Mouse (Mus musculus) midbrain, postnatal 0 days (tissue): ENCODE measurements at regions not wholly inside any gene's neighbourhood (a gene's known extent, or its start where the extent isn't known, plus 50 kb on each side); places are given as distances from the start of the nearest gene placed in this dataset.

ENCODE experiments used
- ATAC-seq: fragments of 200-750 bp; cut with Nextera tagmentation; 2 replicates; pipeline ENCODE4 v1.8.0; 2017; ENCODE audit warnings: moderate number of reproducible peaks, mild to moderate bottlenecking, moderate TSS enrichment, moderate library complexity; ENCODE audit not compliant: low FRiP score
- DNase-seq: peaks from one replicate; pipeline ENCODE4 v3.0.0-alpha.2; 2015; ENCODE audit warnings: low spot score
- H3K27ac ChIP-seq: fragments of 300-500 bp; sonication (generic); 2 replicates; pipeline ENCODE4 v1.5.1; 2014; ENCODE audit warnings: low read depth, mild to moderate bottlenecking, low read length, mixed read lengths
- H3K27me3 ChIP-seq: fragments of 300-500 bp; sonication (generic); 2 replicates; pipeline ENCODE4 v1.6.1; 2014; ENCODE audit warnings: low read length, control low read depth, mixed read lengths; ENCODE audit not compliant: insufficient read depth
- H3K36me3 ChIP-seq: fragments of 300-500 bp; sonication (generic); 2 replicates; pipeline ENCODE4 v1.6.1; 2014; ENCODE audit warnings: low read length, control low read depth, mixed read lengths; ENCODE audit not compliant: insufficient read depth
- H3K4me1 ChIP-seq: fragments of 300-500 bp; sonication (generic); 2 replicates; pipeline ENCODE4 v1.6.1; 2014; ENCODE audit warnings: mild to moderate bottlenecking, control low read depth, antibody characterized with exemption, low read length, mixed read lengths; ENCODE audit not compliant: insufficient read depth
- H3K4me2 ChIP-seq: fragments of 300-500 bp; sonication (generic); 2 replicates; pipeline ENCODE4 v1.6.1; 2014; ENCODE audit warnings: low read depth, mild to moderate bottlenecking, low read length, mixed read lengths; ENCODE audit not compliant: poor library complexity, severe bottlenecking
- H3K4me3 ChIP-seq: fragments of 300-500 bp; sonication (generic); 2 replicates; pipeline ENCODE4 v1.5.1; 2014; ENCODE audit warnings: low read depth, mild to moderate bottlenecking, low read length, moderate library complexity
- H3K9ac ChIP-seq: fragments of 300-500 bp; sonication (generic); replicated peaks from 2 replicates; pipeline ENCODE4 v1.6.1; 2014; ENCODE audit warnings: mild to moderate bottlenecking, low read length, moderate library complexity, mixed read lengths; ENCODE audit not compliant: poor library complexity, severe bottlenecking
- H3K9me3 ChIP-seq: fragments of 300-500 bp; sonication (generic); 2 replicates; pipeline ENCODE4 v1.6.1; 2016; ENCODE audit warnings: low read length, control low read depth
- CTCF ChIP-seq: IDR thresholded peaks from 2 replicates; pipeline ENCODE4 v1.5.1; 2016; ENCODE audit warnings: antibody characterized with exemption, mild to moderate bottlenecking
- WGBS: fragments of 180-500 bp; shearing (Covaris S2); extraction: QIAGEN DNeasy Blood & Tissue Kit; methylation state at CpG from one replicate; pipeline ENCODE4 v1.1.7; 2014; 5-methylcytosine and 5-hydroxymethylcytosine counted together

DNA sequence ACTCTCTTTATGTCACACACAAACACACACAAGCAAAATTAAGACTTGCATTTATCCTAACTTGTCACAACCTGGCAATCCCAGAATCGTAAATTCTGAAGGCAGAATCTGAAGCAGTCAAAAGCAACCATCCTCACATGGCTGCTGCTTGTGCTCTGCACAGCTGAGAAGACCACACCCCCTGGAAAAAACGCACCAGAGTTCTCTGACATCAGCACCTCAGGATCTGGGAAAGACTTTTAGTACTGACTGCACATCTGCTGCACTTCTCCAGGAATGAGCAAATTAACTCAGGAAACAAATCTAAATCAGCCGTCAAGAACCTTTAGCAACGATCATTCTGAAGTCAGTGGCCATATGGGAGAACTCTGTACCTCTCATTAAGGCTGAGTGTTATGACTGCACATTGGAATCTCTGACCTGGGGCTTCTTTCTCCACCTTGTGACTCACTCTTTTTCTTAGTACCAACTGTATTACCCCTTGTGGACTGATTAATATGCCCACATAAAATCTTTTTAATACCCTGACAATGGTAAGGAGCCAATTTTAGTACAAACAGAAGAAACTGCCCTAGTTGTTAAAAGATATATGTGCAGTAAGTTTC lies 248.1 kb upstream of the Akirin2 start:
- no peak overlapping the region for H3K4me3 ChIP-seq
- H3K27me3 ChIP-seq: no peaks in the 10 kb centered on the region
- no peaks in the 10 kb centered on the region for H3K4me1 ChIP-seq
- DNase-seq: no peak
- no peak overlapping the region for H3K27ac ChIP-seq
- TF ChIP-seq CTCF: no peak
- H3K4me2 ChIP-seq: no peak overlapping the region
- WGBS: 60% methylated on average over 4 of the region's 4 CpGs
- no peak for ATAC-seq
- H3K9ac ChIP-seq: no peak overlapping the region
- no peaks in the 10 kb centered on the region for H3K9me3 ChIP-seq
- no peaks in the 10 kb centered on the region for H3K36me3 ChIP-seq

DNA sequence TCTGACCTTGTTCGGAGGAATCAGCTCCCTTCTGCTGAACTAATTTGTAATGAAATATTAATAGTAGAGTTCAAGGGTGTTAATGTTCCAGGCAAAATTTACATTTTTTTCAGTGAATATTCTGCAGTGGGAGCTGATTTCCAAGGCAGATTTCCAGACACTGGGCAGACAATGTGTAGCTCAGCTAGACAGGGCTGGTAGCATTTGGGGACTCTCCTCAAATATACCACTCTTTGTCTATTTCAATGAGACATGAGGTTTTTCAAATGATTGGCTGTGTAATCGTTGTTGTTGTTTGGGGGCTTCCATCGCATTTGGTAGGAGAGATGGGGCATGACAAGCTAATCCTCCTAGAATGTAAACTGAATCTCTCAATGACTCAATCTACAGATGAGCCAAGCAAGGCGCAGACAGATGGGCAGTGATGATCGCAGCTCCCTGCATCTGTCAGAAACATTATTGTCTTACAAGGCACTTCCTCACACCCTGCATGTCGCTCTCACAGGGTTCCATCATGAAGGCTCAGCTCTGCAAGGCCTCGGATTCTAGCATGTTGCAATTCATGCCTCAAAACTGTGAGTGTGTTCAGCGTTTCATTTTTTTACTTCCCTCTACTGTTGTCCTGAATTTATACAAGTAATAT lies 241.7 kb upstream of the Akirin2 start:
- peak; percentile 62 for DNase-seq
- H3K4me3 ChIP-seq: no peak overlapping the region
- H3K27ac ChIP-seq: no peak overlapping the region
- H3K4me2 ChIP-seq: no peak overlapping the region
- no peak for ATAC-seq
- H3K9me3 ChIP-seq: no peaks in the 10 kb centered on the region
- 50% methylated on average over 8 of the region's 8 CpGs for WGBS
- H3K36me3 ChIP-seq: no peaks in the 10 kb centered on the region
- no peak for TF ChIP-seq CTCF
- no peak overlapping the region for H3K9ac ChIP-seq
- no peaks in the 10 kb centered on the region for H3K27me3 ChIP-seq
- H3K4me1 ChIP-seq: no peaks in the 10 kb centered on the region

DNA sequence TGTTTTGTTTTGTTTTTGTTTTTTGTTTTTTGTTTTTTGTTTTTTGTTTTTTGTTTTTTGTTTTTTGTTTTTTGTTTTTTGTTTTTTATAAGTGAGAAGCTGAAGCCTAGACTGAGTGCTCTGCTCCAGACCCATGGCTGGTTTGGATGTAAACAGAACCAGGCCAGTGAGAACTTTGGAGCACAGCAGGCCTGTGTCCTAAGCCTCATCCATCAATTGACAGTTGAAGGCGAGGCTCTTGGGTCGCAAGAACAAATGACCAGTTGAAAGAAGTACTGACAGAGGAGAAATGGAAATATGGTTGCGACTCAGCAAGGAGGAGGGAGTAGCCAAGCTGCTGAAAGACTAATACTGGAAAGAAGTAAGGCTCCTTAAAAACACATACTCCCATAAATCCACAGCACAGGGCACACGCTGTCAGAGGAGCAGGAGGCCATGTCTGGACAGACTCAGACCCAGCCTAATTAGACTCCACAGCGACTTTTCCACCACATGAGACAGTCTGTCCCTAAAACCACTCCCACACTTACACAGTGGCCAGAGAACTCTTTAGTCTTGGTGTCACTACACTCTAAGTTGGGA lies 240.6 kb upstream of the Akirin2 start:
- Histone ChIP-seq H3K9ac (no peak overlapping the region), H3K36me3 (no peaks in the 10 kb centered on the region), H3K4me3 (no peak overlapping the region), H3K27me3 (no peaks in the 10 kb centered on the region), H3K4me1 (no peaks in the 10 kb centered on the region), H3K9me3 (no peaks in the 10 kb centered on the region), H3K27ac (no peak overlapping the region), H3K4me2 (no peak overlapping the region)
- ATAC-seq (no peak), DNase-seq (no peak)
- WGBS: 64% methylated on average over 5 of the region's 5 CpGs
- no peak for TF ChIP-seq CTCF

DNA sequence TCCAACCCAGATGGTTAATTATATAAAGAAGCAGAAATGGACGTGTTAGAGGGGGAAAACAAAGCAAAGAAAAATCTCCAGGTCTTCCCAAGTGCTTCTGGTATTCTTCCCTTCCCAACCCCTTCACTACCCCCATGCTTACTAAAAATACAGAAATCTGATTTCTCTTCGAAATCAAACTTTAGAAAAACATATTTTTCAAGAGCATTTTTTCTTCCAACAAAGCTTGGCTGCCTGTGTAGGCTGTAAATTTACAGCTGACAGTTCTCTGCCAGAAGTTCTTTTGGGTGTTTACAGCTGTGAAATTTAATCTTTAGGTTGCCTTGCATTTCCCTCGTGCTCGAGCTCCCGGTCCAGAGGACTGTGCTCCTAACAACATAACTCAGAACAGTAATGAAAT lies 234.9 kb upstream of the Akirin2 start:
- TF ChIP-seq CTCF: no peak
- Histone ChIP-seq H3K4me1 (no peaks in the 10 kb centered on the region), H3K4me3 (no peak overlapping the region), H3K36me3 (no peaks in the 10 kb centered on the region), H3K27me3 (no peaks in the 10 kb centered on the region), H3K27ac (no peak overlapping the region), H3K9ac (no peak overlapping the region), H3K4me2 (no peak overlapping the region), H3K9me3 (no peaks in the 10 kb centered on the region)
- WGBS: 70% methylated on average over 5 of the region's 5 CpGs
- no peak for DNase-seq
- no peak for ATAC-seq

DNA sequence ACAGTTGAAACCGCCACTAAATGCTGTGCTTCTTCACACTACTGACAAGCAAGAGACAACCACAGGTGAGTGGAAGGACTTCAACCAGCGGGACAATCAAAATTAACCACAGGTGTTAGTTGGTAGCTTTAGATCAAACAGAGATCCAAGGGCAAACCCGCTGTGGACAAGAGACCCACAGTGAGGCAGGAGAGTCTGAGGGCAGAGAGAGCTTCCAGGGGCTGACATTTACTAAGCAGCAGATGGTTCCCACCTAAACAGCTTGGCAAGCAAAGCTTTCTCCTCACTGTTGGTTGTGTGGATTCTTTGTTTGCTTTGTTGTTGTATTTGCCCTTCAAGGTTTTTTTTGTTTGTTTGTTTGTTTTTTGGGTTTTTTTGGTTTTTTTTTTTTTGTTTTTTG lies 227.9 kb upstream of the Akirin2 start:
- no peaks in the 10 kb centered on the region for H3K36me3 ChIP-seq
- no peak for ATAC-seq
- peak; percentile 49 for DNase-seq
- no peak for TF ChIP-seq CTCF
- H3K4me1 ChIP-seq: no peaks in the 10 kb centered on the region
- no peaks in the 10 kb centered on the region for H3K9me3 ChIP-seq
- H3K27ac ChIP-seq: no peak overlapping the region
- 77% methylated on average over 3 of the region's 3 CpGs for WGBS
- no peaks in the 10 kb centered on the region for H3K27me3 ChIP-seq
- no peak overlapping the region for H3K4me3 ChIP-seq
- no peak overlapping the region for H3K9ac ChIP-seq
- no peak overlapping the region for H3K4me2 ChIP-seq

DNA sequence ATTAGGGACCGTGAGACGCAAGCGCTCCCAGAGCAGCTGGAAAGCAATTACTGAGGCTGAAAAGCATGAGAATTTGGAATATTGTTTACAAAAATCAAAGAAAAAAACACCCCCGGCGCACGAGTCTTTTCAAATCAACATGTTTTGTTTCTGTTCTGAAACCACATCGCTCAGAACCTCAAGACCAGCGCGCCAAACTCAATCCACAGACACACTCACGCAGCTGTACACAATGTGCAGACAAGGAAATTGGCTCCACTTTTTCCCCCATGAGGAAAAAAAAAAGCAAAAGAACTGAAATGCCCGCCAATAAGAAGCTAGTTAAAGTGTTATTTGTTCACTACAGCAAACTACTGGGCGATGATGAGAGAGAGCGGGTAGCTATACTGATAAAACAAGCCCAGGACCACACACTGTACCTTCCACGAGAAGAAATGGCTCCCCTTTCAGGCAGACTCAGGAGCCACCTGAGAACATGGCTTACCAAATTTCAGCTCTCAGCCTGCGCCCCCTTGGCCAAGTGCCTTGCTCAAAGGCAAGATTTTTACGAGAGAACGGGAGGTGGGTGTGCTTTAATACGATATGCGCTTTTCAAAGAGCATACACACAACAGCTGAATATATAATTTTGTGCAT lies 222.5 kb upstream of the Akirin2 start:
- ATAC-seq: no peak

More for the DNA sequence above, 222.5 kb upstream of the Akirin2 start:
- Histone ChIP-seq H3K36me3 (no peaks in the 10 kb centered on the region), H3K9me3 (no peaks in the 10 kb centered on the region), H3K4me2 (peak overlapping the region; percentile 15; the same call in 1 of the 2 replicates), H3K4me3 (no peak overlapping the region), H3K27me3 (no peaks in the 10 kb centered on the region), H3K4me1 (no peaks in the 10 kb centered on the region), H3K27ac (no peak overlapping the region), H3K9ac (no peak overlapping the region)
- whole genome bisulfite sequencing: 53% methylated on average over 19 of the region's 19 CpGs
- peak; percentile 52 for TF ChIP-seq CTCF
- no peak for DNase-seq
